Mouse (Mus musculus) small intestine, adult 2 months (tissue): ENCODE results near the gene Rab6b.

Experiments used
- CTCF ChIP-seq: fragments of 200-500 bp; IDR thresholded peaks from 2 replicates; pipeline ENCODE4 v1.5.1; 2012; ENCODE audit warnings: low read depth, mild to moderate bottlenecking, control low read depth, inconsistent platforms, low read length, moderate library complexity, mixed read lengths; ENCODE audit not compliant: insufficient replicate concordance, insufficient read length; ENCODE audit errors: extremely low read depth
- POLR2A ChIP-seq: fragments of 200-500 bp; IDR thresholded peaks from 2 replicates; pipeline ENCODE4 v1.6.1; 2012; ENCODE audit warnings: low read depth, mild to moderate bottlenecking, control low read depth, inconsistent platforms, low read length, moderate library complexity

DNA sequence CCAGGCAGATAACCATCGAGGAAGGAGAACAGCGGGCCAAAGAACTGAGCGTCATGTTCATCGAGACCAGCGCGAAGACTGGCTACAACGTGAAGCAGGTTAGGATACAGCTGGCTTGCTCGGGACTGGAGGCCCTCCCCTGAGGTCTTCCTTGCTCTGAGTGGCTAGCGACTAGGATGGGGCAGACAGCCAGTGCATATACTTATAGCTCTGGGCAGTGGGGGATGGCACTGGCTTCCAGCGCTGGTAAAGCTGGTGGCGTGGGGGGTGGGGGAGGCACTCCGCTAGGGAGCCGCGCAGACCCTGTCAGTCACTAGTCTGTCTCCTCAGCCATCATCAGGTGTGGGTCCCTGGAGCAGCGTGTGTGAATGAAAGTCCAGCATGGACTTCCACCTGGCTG is 52.2 kb downstream of the Rab6b start:
- TF ChIP-seq POLR2A (no peak), CTCF (no peak)
